18 mouse cellular contexts compared by ENCODE assay signal in the genomic region with DNA sequence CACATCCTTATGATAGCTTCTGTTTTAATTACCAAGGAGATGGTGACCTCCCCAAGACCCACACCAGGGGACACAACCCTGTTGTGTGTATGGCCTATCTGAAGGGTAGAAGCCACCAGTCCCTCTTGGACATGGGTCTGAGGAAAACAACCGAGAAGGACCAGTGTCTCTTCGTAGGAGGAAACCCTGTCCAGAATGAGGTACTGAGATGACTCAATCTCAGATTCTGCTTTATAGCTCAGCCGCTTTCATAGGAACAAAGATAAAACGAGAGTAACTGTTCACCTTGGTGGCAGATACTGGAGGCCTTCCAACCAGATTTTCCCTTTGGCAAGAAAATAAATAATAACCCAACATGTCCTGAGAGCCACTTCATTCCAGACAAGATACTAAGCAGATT.
"Had no signal": no experiment of that assay in that cellular context is flagged by ENCODE, and none has a peak within 500 bp of the region (broad histone marks: within the 10 kb centered on the region; RNA-seq: fewer than 3 reads in every experiment).

No protein-coding gene starts in this region.

- DNase-seq: lung, adult 18-20 months; lung, embryonic 14.5 days; lung, postnatal 10 days; lung, postnatal 4 days; midbrain, embryonic 14.5 days; retina, postnatal 1 day; right cerebral cortex, adult 18-20 months; right cerebral cortex, postnatal 25 days; right cerebral cortex, postnatal 4 days; spleen, adult 18-20 months; thymus, adult 18-20 months; thymus, postnatal 14 days; thymus, postnatal 36 days had no signal

- H3K27ac ChIP-seq: midbrain, embryonic 10.5 days; midbrain, embryonic 12.5 days; neural tube, embryonic 13.5 days; neural tube, embryonic 15.5 days had no signal

- H3K4me2 ChIP-seq: lung, embryonic 14.5 days; midbrain, embryonic 12.5 days; neural tube, embryonic 13.5 days; neural tube, embryonic 15.5 days had no signal

- H3K4me1 ChIP-seq: midbrain, embryonic 10.5 days had no signal

- H3K36me3 ChIP-seq: midbrain, embryonic 10.5 days; midbrain, embryonic 12.5 days; neural tube, embryonic 13.5 days; neural tube, embryonic 15.5 days had no signal

- H3K27me3 ChIP-seq: midbrain, embryonic 12.5 days; neural tube, embryonic 13.5 days; neural tube, embryonic 15.5 days had no signal

- H3K4me3 ChIP-seq: midbrain, embryonic 10.5 days; midbrain, embryonic 12.5 days; myocyte; neural tube, embryonic 13.5 days; neural tube, embryonic 15.5 days had no signal

- H3K9me3 ChIP-seq: midbrain, embryonic 10.5 days; midbrain, embryonic 12.5 days; neural tube, embryonic 13.5 days; neural tube, embryonic 15.5 days had no signal

- H3K9ac ChIP-seq: lung, embryonic 14.5 days; midbrain, embryonic 12.5 days; neural tube, embryonic 13.5 days; neural tube, embryonic 15.5 days had no signal
